In genomic region chr2:25286837-25287636, GRCm38 (mm10) we compare ENCODE assay signal across 9 mouse cellular contexts. TPM values are rescaled to one million over a fixed set of nuclear protein-coding genes. Genes with fewer than 3 reads are reported as not detected.
DNase-seq lines count a peak whose midpoint lies in the region; ATAC-seq and TF ChIP-seq lines count a peak whose summit lies in the region.
"Had no signal": no experiment of that assay in that cellular context is flagged by ENCODE, and none has a peak within 500 bp of the region (broad histone marks: within the 10 kb centered on the region; RNA-seq: fewer than 3 reads in every experiment).

No protein-coding gene starts in this region.

- DNase-seq in heart, postnatal 4 days: peak; percentile 30
- no peak for DNase-seq in heart, adult 8-10 months (ENCODE audit: low spot score)
- peak; percentile 61 to 64 for DNase-seq in cerebellum, adult 18-20 months
- DNase-seq in lung, embryonic 14.5 days: peak; percentile 41
- DNase-seq in left cerebral cortex, adult 18-20 months (ENCODE audit: low spot score in 2 of 2): no peak
- DNase-seq in adipocyte (ENCODE audit: low spot score): no peak
- DNase-seq in left cerebral cortex, postnatal 10 days (ENCODE audit: extremely low spot score in 1 of 2, low spot score in 2 of 2): no peak

- peaks cover 42% of the 10 kb centered on the region for H3K27me3 ChIP-seq in intestine, embryonic 15.5 days (replicated peaks)
- peaks cover 42% of the 10 kb centered on the region for H3K27me3 ChIP-seq in lung, embryonic 14.5 days (ENCODE audit: insufficient read depth, low read length)

- intact Hi-C loops in left cerebral cortex, postnatal 10 days (cut with DNase I): no loop called here

- H3K4me3 ChIP-seq in intestine, embryonic 15.5 days (replicated peaks): no peak overlapping the region
- no peak overlapping the region for H3K4me3 ChIP-seq in lung, embryonic 14.5 days (ENCODE audit: low read depth, low read length)

- peak overlapping the region; percentile 17 for H3K4me2 ChIP-seq in intestine, embryonic 15.5 days (replicated peaks)
- H3K4me2 ChIP-seq in lung, embryonic 14.5 days: no peak overlapping the region

- H3K36me3 ChIP-seq in intestine, embryonic 15.5 days: peaks cover 25% of the 10 kb centered on the region
- H3K36me3 ChIP-seq in lung, embryonic 14.5 days (ENCODE audit: insufficient read depth): peaks cover 42% of the 10 kb centered on the region

- H3K9ac ChIP-seq in intestine, embryonic 15.5 days: no peak overlapping the region
- no peak overlapping the region for H3K9ac ChIP-seq in lung, embryonic 14.5 days

- H3K9me3 ChIP-seq in intestine, embryonic 15.5 days: no peaks in the 10 kb centered on the region
- no peaks in the 10 kb centered on the region for H3K9me3 ChIP-seq in lung, embryonic 14.5 days (ENCODE audit: low read depth, low read length)
- H3K9me3 ChIP-seq: G1E had no signal

- 43% methylated on average over 7 of the region's 7 CpGs for WGBS in intestine, embryonic 15.5 days
- 48% methylated on average over 7 of the region's 7 CpGs for WGBS in lung, embryonic 14.5 days

- no peak for TF ChIP-seq CTCF in lung, embryonic 14.5 days (IDR thresholded peaks at IDR 0.05; ENCODE audit: low read depth)

- H3K27ac ChIP-seq in intestine, embryonic 15.5 days: peak overlapping the region; percentile 71
- peak overlapping the region; percentile 26; the same call in 1 of the 2 replicates for H3K27ac ChIP-seq in lung, embryonic 14.5 days (ENCODE audit: low read depth)

- H3K4me1 ChIP-seq in intestine, embryonic 15.5 days (replicated peaks): peaks cover 21% of the 10 kb centered on the region
- 0 out of 2 replicates have a peak, but pooled peaks cover 2% of the 10 kb centered on the region for H3K4me1 ChIP-seq in lung, embryonic 14.5 days (ENCODE audit: insufficient read depth)

- ATAC-seq in intestine, embryonic 15.5 days: peak; percentile 80
- peak; percentile 55; the same call in 1 of the 2 replicates for ATAC-seq in lung, embryonic 14.5 days (ENCODE audit: insufficient read depth)

RNA-seq across cellular contexts. Expression of gene Tmem210, which starts 0.9 kb away (rescaled TPM):
- not detected for total RNA-seq in heart, postnatal 4 days (2021)
- total RNA-seq in heart, adult 8-10 months (2022): not detected
- polyA plus RNA-seq in intestine, embryonic 15.5 days (2015; fragmentation: Nextera tagmentation; extraction: Ambion mirVana): not detected in 2 replicates
- polyA plus RNA-seq in lung, embryonic 14.5 days (2014; fragmentation: Nextera tagmentation; extraction: Ambion mirVana): not detected in 2 replicates
- total RNA-seq in left cerebral cortex, adult 18-20 months (2021): not detected
- not detected for total RNA-seq in left cerebral cortex, postnatal 10 days (2021)
- total RNA-seq: G1E had no signal
- polyA plus RNA-seq: G1E had no signal

RNA-seq across cellular contexts. Expression of gene Lrrc26, which starts 2.7 kb away (rescaled TPM):
- total RNA-seq in heart, postnatal 4 days (2021): not detected
- not detected for total RNA-seq in heart, adult 8-10 months (2022)
- polyA plus RNA-seq in intestine, embryonic 15.5 days (2015; fragmentation: Nextera tagmentation; extraction: Ambion mirVana): 0.43 and 1.8 TPM in 2 replicates
- 0.46 and 0.89 TPM in 2 replicates for polyA plus RNA-seq in lung, embryonic 14.5 days (2014; fragmentation: Nextera tagmentation; extraction: Ambion mirVana)
- total RNA-seq in left cerebral cortex, adult 18-20 months (2021): not detected
- total RNA-seq in left cerebral cortex, postnatal 10 days (2021): not detected
- total RNA-seq: G1E had no signal
- polyA plus RNA-seq: G1E had no signal

RNA-seq across cellular contexts. Expression of gene Anapc2, which starts 14.8 kb away (rescaled TPM):
- total RNA-seq in heart, postnatal 4 days (2021): 10 to 100 TPM; 49.7 to 53.1 TPM
- 10 to 100 TPM; 36.8 to 39.8 (median 37.6) TPM for total RNA-seq in heart, adult 8-10 months (2022)
- 95.8 and 103 TPM in 2 replicates for polyA plus RNA-seq in intestine, embryonic 15.5 days (2015; fragmentation: Nextera tagmentation; extraction: Ambion mirVana)
- polyA plus RNA-seq in lung, embryonic 14.5 days (2014; fragmentation: Nextera tagmentation; extraction: Ambion mirVana): 109 and 119 TPM in 2 replicates
- total RNA-seq in left cerebral cortex, adult 18-20 months (2021): 10 to 100 TPM; 87.1 to 87.2 TPM
- 10 to 100 TPM; 79.7 to 85.1 TPM for total RNA-seq in left cerebral cortex, postnatal 10 days (2021)

RNA-seq across cellular contexts. Expression of gene Ssna1, which starts 14.8 kb away (rescaled TPM):
- total RNA-seq in heart, postnatal 4 days (2021): 10 to 100 TPM; 60.0 to 62.0 TPM
- total RNA-seq in heart, adult 8-10 months (2022): 10 to 100 TPM; 39.5 to 47.1 (median 40.1) TPM
- 200 and 212 TPM in 2 replicates for polyA plus RNA-seq in intestine, embryonic 15.5 days (2015; fragmentation: Nextera tagmentation; extraction: Ambion mirVana)
- polyA plus RNA-seq in lung, embryonic 14.5 days (2014; fragmentation: Nextera tagmentation; extraction: Ambion mirVana): 217 and 229 TPM in 2 replicates
- 10 to 100 TPM; 57.6 to 70.5 TPM for total RNA-seq in left cerebral cortex, adult 18-20 months (2021)
- 10 to 100 TPM; 72.1 to 81.0 TPM for total RNA-seq in left cerebral cortex, postnatal 10 days (2021)

RNA-seq across cellular contexts. Expression of gene Tprn, which starts 24.6 kb away (rescaled TPM):
- 1 to 10 TPM; 4.9 to 5.7 TPM for total RNA-seq in heart, postnatal 4 days (2021)
- total RNA-seq in heart, adult 8-10 months (2022): 1 to 10 TPM; 4.0 to 8.6 (median 6.7) TPM
- polyA plus RNA-seq in intestine, embryonic 15.5 days (2015; fragmentation: Nextera tagmentation; extraction: Ambion mirVana): 20.7 and 23.6 TPM in 2 replicates
- 4.7 and 5.0 TPM in 2 replicates for polyA plus RNA-seq in lung, embryonic 14.5 days (2014; fragmentation: Nextera tagmentation; extraction: Ambion mirVana)
- total RNA-seq in left cerebral cortex, adult 18-20 months (2021): 10 to 100 TPM; 13.7 to 17.9 TPM
- 10 to 100 TPM; 10.8 to 14.6 TPM for total RNA-seq in left cerebral cortex, postnatal 10 days (2021)

Comparison
In these comparisons a context has a peak if more than half of its experiments do, and no peak if none do; other contexts are left out.
1. DNase-seq: peak in heart, postnatal 4 days (single experiment), cerebellum, adult 18-20 months (2 of 2) and lung, embryonic 14.5 days (single experiment); none in heart, adult 8-10 months (single experiment), left cerebral cortex, adult 18-20 months (0 of 2), adipocyte (single experiment) and left cerebral cortex, postnatal 10 days (0 of 2).